Mouse (Mus musculus) hindbrain, embryonic 10.5 days (tissue): Measurements from ENCODE around the gene Gpsm2. TPM values are rescaled to one million over a fixed set of nuclear protein-coding genes. Genes with fewer than 3 reads are reported as not detected.
A peak's percentile ranks its signal among the peaks of the same experiment; 100 is the strongest.
"Not testable (repeated sequence)": the region's sequence is repeated elsewhere in the genome, so short reads cannot be mapped to it uniquely, and the experiment has no call there.

Experiments
- DNase-seq: peaks from one replicate; pipeline ENCODE4 v3.0.0-alpha.2; 2017; ENCODE audit warnings: low spot score
- H3K27ac ChIP-seq: fragments of 300-500 bp; sonication (generic); 2 replicates; pipeline ENCODE4 v1.5.1; 2016; ENCODE audit warnings: mild to moderate bottlenecking, moderate library complexity
- H3K27me3 ChIP-seq: fragments of 300-500 bp; sonication (generic); 2 replicates; pipeline ENCODE4 v1.6.1; 2016; ENCODE audit warnings: mild to moderate bottlenecking; ENCODE audit not compliant: poor library complexity, insufficient read depth, severe bottlenecking
- H3K36me3 ChIP-seq: fragments of 300-500 bp; sonication (generic); 2 replicates; pipeline ENCODE4 v1.6.1; 2016; ENCODE audit warnings: mild to moderate bottlenecking, moderate library complexity
- H3K4me1 ChIP-seq: fragments of 300-500 bp; sonication (generic); replicated peaks from 2 replicates; pipeline ENCODE4 v1.6.1; 2016; ENCODE audit warnings: mild to moderate bottlenecking
- H3K4me3 ChIP-seq: fragments of 300-500 bp; sonication (generic); 2 replicates; pipeline ENCODE4 v1.5.1; 2016; ENCODE audit warnings: mild to moderate bottlenecking, moderate library complexity
- H3K9me3 ChIP-seq: fragments of 300-500 bp; sonication (generic); 2 replicates; pipeline ENCODE4 v1.6.1; 2016; ENCODE audit warnings: mild to moderate bottlenecking, moderate library complexity
- WGBS: fragments of 180-500 bp; shearing (Covaris S2); methylation state at CpG from one replicate; pipeline ENCODE4 v1.1.7; 2016; 5-methylcytosine and 5-hydroxymethylcytosine counted together
- polyA plus RNA-seq: library from polyadenylated mRNA; unstranded; fragments of >200 nt; fragmentation: Nextera tagmentation; extraction: Ambion mirVana; gene quantifications from 2 replicates; pipeline ENCODE4 v1.2.1, GENCODE M21; 2016

Gene Gpsm2
- polyA plus RNA-seq, 1 experiment from 2014 or later, result 88.5 TPM

GRCm38 (mm10) chr3:108685701-108686100, 36.4 kb downstream of the Gpsm2 start:
- Histone ChIP-seq H3K27me3 (no peaks in the 10 kb centered on the region), H3K27ac (no peak overlapping the region), H3K4me3 (no peak overlapping the region), H3K36me3 (peaks cover 95% of the 10 kb centered on the region), H3K9me3 (no peaks in the 10 kb centered on the region), H3K4me1 (0 out of 2 replicates have a peak, but pooled peaks cover 4% of the 10 kb centered on the region)
- DNase-seq, result no peak
- whole genome bisulfite sequencing, result 96% methylated on average over 7 of the region's 7 CpGs

GRCm38 (mm10) chr3:108683597-108683996, 38.5 kb downstream of the Gpsm2 start:
- peaks cover 96% of the 10 kb centered on the region for H3K36me3 ChIP-seq
- not testable (repeated sequence) for H3K4me3 ChIP-seq, H3K27ac ChIP-seq, DNase-seq, H3K9me3 ChIP-seq, H3K27me3 ChIP-seq, H3K4me1 ChIP-seq
- WGBS, result 98% methylated on average over 5 of the region's 5 CpGs

GRCm38 (mm10) chr3:108681004-108681403, 41.1 kb downstream of the Gpsm2 start:
- Histone ChIP-seq H3K9me3 (no peaks in the 10 kb centered on the region), H3K4me1 (no peaks in the 10 kb centered on the region), H3K27ac (no peak overlapping the region), H3K36me3 (peaks cover 98% of the 10 kb centered on the region), H3K4me3 (no peak overlapping the region), H3K27me3 (no peaks in the 10 kb centered on the region)
- DNase-seq, result no peak
- 90% methylated on average over 4 of the region's 4 CpGs for WGBS

- 75% methylated on average over 4 of the region's 4 CpGs for WGBS
- peaks cover 98% of the 10 kb centered on the region for H3K36me3 ChIP-seq
- no peak overlapping the region for H3K27ac ChIP-seq
- no peak for DNase-seq
- H3K4me1 ChIP-seq, result no peaks in the 10 kb centered on the region
- no peaks in the 10 kb centered on the region for H3K27me3 ChIP-seq
- H3K9me3 ChIP-seq, result no peaks in the 10 kb centered on the region
- H3K4me3 ChIP-seq, result no peak overlapping the region
These were observed 45.5 kb downstream of the Gpsm2 start for GRCm38 (mm10) chr3:108676616-108677015.

- Histone ChIP-seq H3K4me1 (no peaks in the 10 kb centered on the region), H3K4me3 (no peak overlapping the region), H3K27me3 (no peaks in the 10 kb centered on the region), H3K9me3 (no peaks in the 10 kb centered on the region), H3K27ac (no peak overlapping the region), H3K36me3 (peaks cover 79% of the 10 kb centered on the region)
- no peak for DNase-seq
- 80% methylated on average over 1 of the region's 1 CpGs for WGBS
These were observed 61.2 kb downstream of the Gpsm2 start for GRCm38 (mm10) chr3:108660941-108661340.

GRCm38 (mm10) chr3:108658612-108659011, 63.5 kb downstream of the Gpsm2 start:
- Histone ChIP-seq H3K9me3 (no peaks in the 10 kb centered on the region), H3K4me3 (no peak overlapping the region), H3K4me1 (peaks cover 13% of the 10 kb centered on the region), H3K27me3 (no peaks in the 10 kb centered on the region), H3K36me3 (peaks cover 56% of the 10 kb centered on the region), H3K27ac (no peak overlapping the region)
- WGBS, result 95% methylated on average over 9 of the region's 9 CpGs
- DNase-seq, result no peak

- 88% methylated on average over 7 of the region's 7 CpGs for WGBS
- Histone ChIP-seq H3K9me3 (no peaks in the 10 kb centered on the region), H3K36me3 (peaks cover 24% of the 10 kb centered on the region), H3K27me3 (no peaks in the 10 kb centered on the region), H3K27ac (no peak overlapping the region), H3K4me1 (peaks cover 20% of the 10 kb centered on the region), H3K4me3 (no peak overlapping the region)
- no peak for DNase-seq
These were observed 66.6 kb downstream of the Gpsm2 start for GRCm38 (mm10) chr3:108655486-108655885.

- Histone ChIP-seq H3K36me3 (peaks cover 16% of the 10 kb centered on the region), H3K27ac (peak overlapping the region; percentile 96), H3K27me3 (no peaks in the 10 kb centered on the region), H3K4me3 (peak overlapping the region; percentile 93), H3K9me3 (no peaks in the 10 kb centered on the region), H3K4me1 (peaks cover 20% of the 10 kb centered on the region)
- WGBS, result 29% methylated on average over 14 of the region's 14 CpGs
- peak; percentile 15 for DNase-seq
These were observed 67.5 kb downstream of the Gpsm2 start for GRCm38 (mm10) chr3:108654566-108654965.

- H3K4me1 ChIP-seq, result peaks cover 20% of the 10 kb centered on the region
- H3K9me3 ChIP-seq, result no peaks in the 10 kb centered on the region
- no peaks in the 10 kb centered on the region for H3K27me3 ChIP-seq
- H3K27ac ChIP-seq, result peak within 1 kb of the TSS; percentile 96
- WGBS, result under 1% methylated on average over 57 of the region's 57 CpGs
- peak; percentile 95 for DNase-seq
- peak within 1 kb of the TSS; percentile 93 for H3K4me3 ChIP-seq
- peaks cover 11% of the 10 kb centered on the region for H3K36me3 ChIP-seq
These were observed 68.3 kb downstream of the Gpsm2 start, which contains the start of gene Clcc1 for GRCm38 (mm10) chr3:108653710-108654379. TSS of gene Clcc1 (plus strand) at chr3:108653913.

- Histone ChIP-seq H3K27me3 (no peaks in the 10 kb centered on the region), H3K4me3 (peak overlapping the region; percentile 93), H3K27ac (no peak overlapping the region), H3K4me1 (peaks cover 20% of the 10 kb centered on the region), H3K9me3 (no peaks in the 10 kb centered on the region), H3K36me3 (peaks cover 4% of the 10 kb centered on the region)
- DNase-seq, result no peak
- 26% methylated on average over 9 of the region's 9 CpGs for WGBS
These were observed 69.1 kb downstream of the Gpsm2 start for GRCm38 (mm10) chr3:108652866-108653642.

- not testable (repeated sequence) for DNase-seq, H3K27ac ChIP-seq
- WGBS, result 39% methylated on average over 5 of the region's 5 CpGs
These were observed 74.4 kb downstream of the Gpsm2 start for GRCm38 (mm10) chr3:108647681-108648080.

GRCm38 (mm10) chr3:108646036-108646435, 76.1 kb downstream of the Gpsm2 start:
- 63% methylated on average over 7 of the region's 7 CpGs for WGBS
- DNase-seq, result no peak
- no peak overlapping the region for H3K27ac ChIP-seq

More at GRCm38 (mm10) chr3:108647681-108648080, 74.4 kb downstream of the Gpsm2 start:
- H3K27me3 ChIP-seq, H3K9me3 ChIP-seq, H3K4me1 ChIP-seq, H3K4me3 ChIP-seq: not testable (repeated sequence)
- H3K36me3 ChIP-seq, result peaks cover 31% of the 10 kb centered on the region

GRCm38 (mm10) chr3:108644856-108645255, 77.3 kb downstream of the Gpsm2 start:
- 91% methylated on average over 3 of the region's 3 CpGs for WGBS
- Histone ChIP-seq H3K36me3 (peaks cover 34% of the 10 kb centered on the region), H3K27ac (no peak overlapping the region), H3K9me3 (no peaks in the 10 kb centered on the region), H3K4me1 (no peaks in the 10 kb centered on the region), H3K27me3 (no peaks in the 10 kb centered on the region), H3K4me3 (no peak overlapping the region)
- no peak for DNase-seq

More at GRCm38 (mm10) chr3:108646036-108646435, 76.1 kb downstream of the Gpsm2 start:
- H3K4me3 ChIP-seq, result no peak overlapping the region
- H3K36me3 ChIP-seq, result peaks cover 33% of the 10 kb centered on the region
- H3K27me3 ChIP-seq, result no peaks in the 10 kb centered on the region
- H3K4me1 ChIP-seq, result no peaks in the 10 kb centered on the region
- no peaks in the 10 kb centered on the region for H3K9me3 ChIP-seq
